Mouse (Mus musculus) ES-E14 (cell line): Measurements from ENCODE around the gene BC004004.

Experiments
- CHD2 ChIP-seq: IDR thresholded peaks from 2 replicates; pipeline ENCODE4 v1.6.1; 2014; ENCODE audit warnings: mild to moderate bottlenecking, low read depth, low read length, inconsistent platforms
- HCFC1 ChIP-seq: IDR thresholded peaks from 2 replicates; pipeline ENCODE4 v1.6.1; 2012; ENCODE audit warnings: low read length, inconsistent platforms, borderline replicate concordance; ENCODE audit not compliant: insufficient read depth
- MAFK ChIP-seq: IDR thresholded peaks from 2 replicates; pipeline ENCODE4 v1.6.1; 2014; ENCODE audit warnings: mild to moderate bottlenecking, low read depth, low read length, inconsistent platforms; ENCODE audit not compliant: insufficient read depth
- ZC3H11A ChIP-seq: IDR thresholded peaks from 2 replicates; pipeline ENCODE4 v1.6.1; 2012; ENCODE audit warnings: low read depth, mild to moderate bottlenecking, inconsistent platforms, low read length, borderline replicate concordance
- ZNF384 ChIP-seq: IDR thresholded peaks from 2 replicates; pipeline ENCODE4 v1.6.1; 2012; ENCODE audit warnings: low read depth, low read length, inconsistent platforms

GRCm38 (mm10) chr17:29358928-29359327 is 90.3 kb downstream of the BC004004 start:
- TF ChIP-seq ZNF384 (no peak), ZC3H11A (no peak), CHD2 (no peak), MAFK (no peak), HCFC1 (no peak)
